Mouse (Mus musculus) stomach, postnatal 0 days (tissue): ENCODE results near the gene Hmgcl. TPM values are rescaled to one million over a fixed set of nuclear protein-coding genes. Genes with fewer than 3 reads are reported as not detected.

Experiments used
- ATAC-seq: fragments of 200-750 bp; cut with Nextera tagmentation; 2 replicates; pipeline ENCODE4 v1.8.0; 2017; ENCODE audit not compliant: low FRiP score, low TSS enrichment
- DNase-seq: peaks from one replicate; pipeline ENCODE4 v3.0.0-alpha.2; 2016; ENCODE audit warnings: low spot score
- H3K27ac ChIP-seq: fragments of 300-500 bp; sonication (generic); replicated peaks from 2 replicates; pipeline ENCODE4 v1.5.1; 2014; ENCODE audit warnings: mild to moderate bottlenecking, control low read depth
- H3K27me3 ChIP-seq: fragments of 300-500 bp; sonication (generic); 2 replicates; pipeline ENCODE4 v1.6.1; 2014; ENCODE audit warnings: low read length; ENCODE audit not compliant: control insufficient read depth, insufficient read depth
- H3K36me3 ChIP-seq: fragments of 300-500 bp; sonication (generic); 2 replicates; pipeline ENCODE4 v1.6.1; 2014; ENCODE audit warnings: low read length, mixed read lengths; ENCODE audit not compliant: control insufficient read depth, insufficient read depth
- H3K4me1 ChIP-seq: fragments of 300-500 bp; sonication (generic); replicated peaks from 2 replicates; pipeline ENCODE4 v1.6.1; 2014; ENCODE audit warnings: antibody characterized with exemption; ENCODE audit not compliant: control insufficient read depth, insufficient read depth
- H3K4me2 ChIP-seq: fragments of 300-500 bp; sonication (generic); replicated peaks from 2 replicates; pipeline ENCODE4 v1.6.1; 2014; ENCODE audit warnings: low read depth, mild to moderate bottlenecking, control low read depth, moderate library complexity
- H3K4me3 ChIP-seq: fragments of 300-500 bp; sonication (generic); 2 replicates; pipeline ENCODE4 v1.5.1; 2014; ENCODE audit warnings: low read depth, low read length, control low read depth
- H3K9ac ChIP-seq: fragments of 300-500 bp; sonication (generic); 2 replicates; pipeline ENCODE4 v1.6.1; 2014; ENCODE audit warnings: mild to moderate bottlenecking, low read length, control low read depth, mixed read lengths
- H3K9me3 ChIP-seq: fragments of 300-500 bp; sonication (generic); 2 replicates; pipeline ENCODE4 v1.6.1; 2016; ENCODE audit warnings: low read length; ENCODE audit not compliant: control insufficient read depth
- CTCF ChIP-seq: IDR thresholded peaks from 2 replicates; pipeline ENCODE4 v1.5.1; 2016; ENCODE audit warnings: antibody characterized with exemption, low read depth, mild to moderate bottlenecking, moderate library complexity
- EP300 ChIP-seq: optimal IDR thresholded peaks from 2 replicates; pipeline ENCODE3; 2016; ENCODE audit warnings: antibody characterized with exemption
- WGBS: fragments of 180-500 bp; shearing (Covaris S2); extraction: QIAGEN DNeasy Blood & Tissue Kit; methylation state at CpG from one replicate; pipeline ENCODE4 v1.1.7; 2014; 5-methylcytosine and 5-hydroxymethylcytosine counted together
- polyA plus RNA-seq: library from polyadenylated mRNA; unstranded; fragments of >200 nt; fragmentation: Nextera tagmentation; extraction: Ambion mirVana; gene quantifications from 2 replicates; pipeline ENCODE4 v1.2.1, GENCODE M21; 2015

The Hmgcl gene
- polyA plus RNA-seq, 1 experiment from 2014 or later: 154 TPM

DNA sequence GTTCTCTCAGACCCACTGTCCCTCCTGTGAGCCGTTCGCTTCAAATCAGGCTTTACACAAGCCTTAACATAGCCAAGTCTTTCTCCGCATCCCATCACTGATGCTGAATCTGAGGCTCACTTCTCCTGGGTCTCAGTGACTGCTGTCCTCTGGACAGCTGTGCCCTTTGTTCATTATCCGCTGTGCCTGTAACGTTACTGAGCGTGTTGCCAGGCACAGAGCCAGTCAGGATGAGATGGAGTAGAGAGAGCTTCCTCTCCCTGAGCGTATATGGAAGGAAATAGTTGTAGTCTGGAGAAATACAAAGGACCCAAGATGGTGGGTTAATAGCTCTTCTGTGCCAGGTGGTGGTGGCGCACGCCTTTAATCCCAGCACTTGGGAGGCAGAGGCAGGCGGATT, 3.2 kb downstream of the Hmgcl start:
- no peak overlapping the region for H3K4me2 ChIP-seq
- no peaks in the 10 kb centered on the region for H3K36me3 ChIP-seq
- DNase-seq: no peak
- H3K27me3 ChIP-seq: no peaks in the 10 kb centered on the region
- no peak overlapping the region for H3K4me3 ChIP-seq
- ATAC-seq: no peak
- H3K9ac ChIP-seq: no peak overlapping the region
- TF ChIP-seq CTCF: no peak
- no peak for TF ChIP-seq EP300
- no peaks in the 10 kb centered on the region for H3K9me3 ChIP-seq
- H3K27ac ChIP-seq: peak overlapping the region; percentile 45
- H3K4me1 ChIP-seq: 0 out of 2 replicates have a peak, but pooled peaks cover 2% of the 10 kb centered on the region
- 79% methylated on average over 10 of the region's 10 CpGs for WGBS

- DNase-seq (no peak), ATAC-seq (peak; percentile 35)
- no peaks in the 10 kb centered on the region for H3K27me3 ChIP-seq
- no peak overlapping the region for H3K4me2 ChIP-seq
- 50% methylated on average over 6 of the region's 6 CpGs for WGBS
- no peaks in the 10 kb centered on the region; the same call in 1 of the 2 replicates for H3K36me3 ChIP-seq
- no peaks in the 10 kb centered on the region for H3K9me3 ChIP-seq
- no peak for TF ChIP-seq EP300
- TF ChIP-seq CTCF: no peak
- H3K4me1 ChIP-seq: 0 out of 2 replicates have a peak, but pooled peaks cover 2% of the 10 kb centered on the region
- H3K9ac ChIP-seq: no peak overlapping the region
- peak overlapping the region; percentile 45 for H3K27ac ChIP-seq
- no peak overlapping the region for H3K4me3 ChIP-seq
Observed at GRCm38 (mm10) chr4:135949911-135950310, 3.7 kb downstream of the Hmgcl start.

GRCm38 (mm10) chr4:135950365-135950764, 4.1 kb downstream of the Hmgcl start:
- WGBS: 69% methylated on average over 6 of the region's 6 CpGs
- no peak for TF ChIP-seq EP300
- no peak for TF ChIP-seq CTCF
- DNase-seq: no peak
- peaks cover under 1% of the 10 kb centered on the region for H3K36me3 ChIP-seq
- 0 out of 2 replicates have a peak, but pooled peaks cover 2% of the 10 kb centered on the region for H3K4me1 ChIP-seq
- no peak for ATAC-seq
- no peak overlapping the region for H3K4me2 ChIP-seq
- no peak overlapping the region for H3K4me3 ChIP-seq
- H3K27me3 ChIP-seq: no peaks in the 10 kb centered on the region
- no peak overlapping the region for H3K9ac ChIP-seq
- no peaks in the 10 kb centered on the region for H3K9me3 ChIP-seq
- H3K27ac ChIP-seq: peak overlapping the region; percentile 45; the same call in 1 of the 2 replicates

DNA sequence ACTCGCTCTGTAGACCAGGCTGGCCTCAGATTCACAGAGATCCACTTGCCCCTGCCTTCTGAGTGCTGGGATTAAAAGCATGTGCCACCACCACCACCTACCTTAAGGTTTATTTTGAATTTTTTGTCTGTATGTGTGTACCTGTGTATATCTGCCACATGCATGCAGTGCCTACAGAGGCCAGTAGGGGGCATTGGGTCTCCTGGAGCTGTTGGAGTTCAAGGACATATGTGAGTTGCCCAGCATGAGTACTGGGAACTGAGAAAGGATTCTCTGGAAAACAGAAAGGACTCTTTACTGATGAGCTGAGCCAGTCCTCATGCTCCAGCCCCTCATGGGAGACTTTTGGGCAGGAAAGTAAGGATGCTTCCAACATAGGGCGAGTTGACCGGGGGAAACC, 5.3 kb downstream of the Hmgcl start:
- ATAC-seq (no peak), DNase-seq (no peak)
- Histone ChIP-seq H3K9ac (no peak overlapping the region), H3K4me3 (no peak overlapping the region), H3K27me3 (no peaks in the 10 kb centered on the region), H3K9me3 (no peaks in the 10 kb centered on the region), H3K27ac (no peak overlapping the region), H3K4me2 (no peak overlapping the region), H3K4me1 (0 out of 2 replicates have a peak, but pooled peaks cover 2% of the 10 kb centered on the region), H3K36me3 (peaks cover 7% of the 10 kb centered on the region)
- TF ChIP-seq CTCF (peak; percentile 56), EP300 (no peak)
- WGBS: 97% methylated on average over 3 of the region's 3 CpGs

- Histone ChIP-seq H3K4me1 (0 out of 2 replicates have a peak, but pooled peaks cover under 1% of the 10 kb centered on the region), H3K27me3 (no peaks in the 10 kb centered on the region), H3K4me2 (no peak overlapping the region), H3K4me3 (no peak overlapping the region), H3K9me3 (no peaks in the 10 kb centered on the region), H3K9ac (no peak overlapping the region), H3K36me3 (peaks cover 13% of the 10 kb centered on the region), H3K27ac (no peak overlapping the region)
- DNase-seq (peak; percentile 73), ATAC-seq (peak; percentile 63)
- no peak for TF ChIP-seq CTCF
- no peak for TF ChIP-seq EP300
- WGBS: 68% methylated on average over 3 of the region's 3 CpGs
Observed at GRCm38 (mm10) chr4:135953179-135953578, 6.9 kb downstream of the Hmgcl start.

DNA sequence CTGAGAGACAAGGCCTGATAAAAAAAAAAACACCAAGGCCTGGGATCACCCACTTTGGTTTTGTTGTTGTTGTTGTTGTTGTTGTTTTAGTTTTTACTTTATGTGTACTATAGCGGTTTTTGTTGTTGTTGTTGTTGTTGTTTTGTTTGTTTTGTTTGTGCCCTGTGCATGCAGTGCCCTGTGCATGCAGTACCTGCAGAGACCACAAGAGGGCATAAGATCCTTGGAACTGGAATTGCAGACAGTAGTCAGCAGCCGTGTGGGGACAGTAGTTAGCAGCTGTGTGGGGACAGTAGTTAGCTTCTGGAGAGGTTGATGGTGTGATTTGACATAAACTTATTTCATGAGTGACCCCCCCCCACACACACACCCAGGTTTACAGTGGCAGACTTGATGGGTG, 8.0 kb downstream of the Hmgcl start:
- Histone ChIP-seq H3K4me2 (no peak overlapping the region), H3K4me3 (no peak overlapping the region), H3K9me3 (no peaks in the 10 kb centered on the region), H3K36me3 (peaks cover 13% of the 10 kb centered on the region), H3K27me3 (no peaks in the 10 kb centered on the region), H3K9ac (no peak overlapping the region), H3K4me1 (no peaks in the 10 kb centered on the region), H3K27ac (no peak overlapping the region)
- DNase-seq (peak; percentile 85), ATAC-seq (no peak)
- TF ChIP-seq EP300 (no peak), CTCF (peak; percentile 97)
- 13% methylated on average over 2 of the region's 2 CpGs for WGBS
